Mouse (Mus musculus) T-helper 2 cell (primary cell): ENCODE data around the gene Yju2.

Experiments used
- in situ Hi-C: fragments of 300-600 bp; cut with MboI, MseI; formaldehyde crosslinking; loops from one replicate; pipeline ENCODE4 v1.15.1; 2025; ENCODE audit warnings: high pct_unique_total_duplicates

Gene Yju2

GRCm38 (mm10) chr17:56006956-56007355 is 48.1 kb downstream of the Yju2 start:
- in situ Hi-C loops = loop anchor here (5.0 to 25.0 kb wide), 3 partner anchors 1280 to 1865 kb away; partner anchors contain the start of gene Vav1

- in situ Hi-C loops = loop anchor here (5.0 to 25.0 kb wide), 3 partner anchors 1280 to 1865 kb away; partner anchors contain the start of gene Vav1
These were observed 48.8 kb downstream of the Yju2 start for GRCm38 (mm10) chr17:56007444-56008355.

GRCm38 (mm10) chr17:56008356-56009087 is 49.6 kb downstream of the Yju2 start:
- in situ Hi-C loops = loop anchor here (5.0 to 25.0 kb wide), 3 partner anchors 1279 to 1866 kb away; partner anchors contain the start of gene Vav1

GRCm38 (mm10) chr17:56009088-56009961 is 50.4 kb downstream of the Yju2 start:
- in situ Hi-C loops = loop anchor here (5.0 to 25.0 kb wide), 3 partner anchors 1278 to 1867 kb away; partner anchors contain the start of gene Vav1

GRCm38 (mm10) chr17:56009962-56010240 is 51.0 kb downstream of the Yju2 start:
- in situ Hi-C loops = loop anchor here (5.0 to 25.0 kb wide), 3 partner anchors 1277 to 1868 kb away; partner anchors contain the start of gene Vav1

- in situ Hi-C loops = loop anchor here (25.0 kb wide), 1 partner anchor 1277 kb away; the partner anchor contains the start of gene Vav1
These were observed 51.4 kb downstream of the Yju2 start for GRCm38 (mm10) chr17:56010255-56010654.

GRCm38 (mm10) chr17:56010681-56011080 is 51.8 kb downstream of the Yju2 start:
- in situ Hi-C loops = loop anchor here (25.0 kb wide), 1 partner anchor 1277 kb away; the partner anchor contains the start of gene Vav1

GRCm38 (mm10) chr17:56011441-56011840 is 52.5 kb downstream of the Yju2 start:
- in situ Hi-C loops = loop anchor here (25.0 kb wide), 1 partner anchor 1276 kb away; the partner anchor contains the start of gene Vav1

- in situ Hi-C loops = loop anchor here (25.0 kb wide), 1 partner anchor 1272 kb away; the partner anchor contains the start of gene Vav1
These were observed 56.4 kb downstream of the Yju2 start for GRCm38 (mm10) chr17:56015293-56015692.

- in situ Hi-C loops = loop anchor here (25.0 kb wide), 1 partner anchor 1271 kb away; the partner anchor contains the start of gene Vav1
These were observed 57.5 kb downstream of the Yju2 start for GRCm38 (mm10) chr17:56016382-56016781.

GRCm38 (mm10) chr17:56016793-56017785 is 58.2 kb downstream of the Yju2 start:
- in situ Hi-C loops = loop anchor here (25.0 kb wide), 1 partner anchor 1270 kb away; the partner anchor contains the start of gene Vav1

- in situ Hi-C loops = loop anchor here (25.0 kb wide), 1 partner anchor 1269 kb away; the partner anchor contains the start of gene Vav1
These were observed 58.9 kb downstream of the Yju2 start for GRCm38 (mm10) chr17:56017848-56018247.
